Mouse (Mus musculus): ENCODE results near the gene Ppp1r1b.

Ppp1r1b gene

DNA sequence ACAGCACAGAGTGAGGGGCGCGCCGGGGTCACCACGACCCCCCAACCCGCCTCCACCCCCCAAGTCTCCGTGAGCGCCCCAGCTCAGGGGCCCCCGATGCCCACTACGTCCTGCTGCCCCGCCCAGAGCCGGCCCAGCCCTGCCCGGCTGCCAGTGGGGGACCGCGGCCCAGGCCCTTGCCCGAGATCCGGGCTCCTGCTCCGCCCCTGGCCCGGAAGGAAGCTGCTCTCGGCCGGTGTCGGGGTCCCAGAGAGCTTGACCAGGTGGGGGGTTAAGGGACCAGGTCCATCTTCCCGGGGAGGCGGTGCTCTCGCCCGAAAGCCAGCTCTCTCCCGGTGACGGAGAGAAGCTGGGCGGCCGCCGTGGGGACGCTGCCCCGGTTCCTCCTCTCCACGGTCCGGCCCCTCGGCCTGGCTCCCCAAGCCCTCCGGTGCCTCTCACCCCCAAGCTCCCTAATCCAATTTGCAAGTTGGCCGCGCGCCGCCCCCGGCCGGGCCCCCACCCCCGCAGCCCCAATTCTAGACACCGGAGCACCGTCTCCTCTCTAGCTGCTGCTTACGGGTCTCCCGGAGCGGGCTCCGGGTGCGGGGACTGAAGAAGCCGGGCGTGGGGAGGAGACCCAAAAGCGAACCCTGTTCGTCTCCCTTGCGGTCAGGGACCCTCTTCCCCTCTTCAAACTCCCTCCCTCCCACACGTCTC lies 19.7 kb upstream of the Ppp1r1b start:
- DNase-seq, result peak; percentile 65

DNA sequence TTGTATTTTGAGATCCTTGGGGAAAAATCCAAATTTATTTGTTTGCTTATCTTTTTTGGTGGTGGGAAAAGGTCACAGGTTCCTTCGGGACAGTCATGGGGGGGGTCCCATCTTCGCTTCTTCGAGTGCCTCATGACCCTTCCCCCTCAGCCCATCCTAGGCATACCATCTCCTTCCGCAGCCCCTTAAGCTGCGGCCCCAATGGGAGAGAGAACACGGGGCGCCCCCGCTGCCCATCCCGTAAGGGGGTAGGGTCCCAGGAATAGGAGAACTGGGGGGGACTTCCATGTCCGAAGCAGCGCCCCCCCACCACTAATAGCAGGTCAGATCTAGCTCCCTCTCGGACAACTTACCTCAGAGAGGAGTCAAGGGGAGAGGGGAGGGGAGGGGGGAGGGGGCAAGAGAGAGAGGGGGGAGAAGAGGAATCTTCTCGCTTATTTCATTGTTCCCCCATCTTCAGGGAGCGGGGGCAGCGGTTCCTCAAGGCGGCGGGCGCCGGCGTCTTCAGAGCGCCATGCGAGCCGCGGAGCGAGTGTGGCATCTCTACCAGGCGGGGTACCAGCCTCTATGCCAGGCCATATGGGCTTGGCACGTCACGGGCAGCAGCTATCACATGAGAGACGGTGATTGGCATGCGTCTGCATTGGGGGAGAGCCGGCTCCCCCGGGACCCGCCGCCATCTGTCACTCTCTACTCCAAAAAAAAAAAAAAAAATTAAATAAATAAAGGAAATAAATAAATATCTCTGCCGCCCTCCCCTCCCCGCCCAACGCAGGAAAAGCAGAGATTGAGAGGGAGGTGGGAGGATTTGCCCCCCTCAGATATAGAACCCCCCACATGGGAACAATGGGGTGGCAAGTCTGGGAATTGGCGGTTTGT lies 18.9 kb upstream of the Ppp1r1b start, which contains the start of gene Neurod2:
Gene Neurod2 (minus strand): TSS at position 568 of the 879 bp plus-strand sequence.
- DNase-seq, result peak; percentile 95

DNA sequence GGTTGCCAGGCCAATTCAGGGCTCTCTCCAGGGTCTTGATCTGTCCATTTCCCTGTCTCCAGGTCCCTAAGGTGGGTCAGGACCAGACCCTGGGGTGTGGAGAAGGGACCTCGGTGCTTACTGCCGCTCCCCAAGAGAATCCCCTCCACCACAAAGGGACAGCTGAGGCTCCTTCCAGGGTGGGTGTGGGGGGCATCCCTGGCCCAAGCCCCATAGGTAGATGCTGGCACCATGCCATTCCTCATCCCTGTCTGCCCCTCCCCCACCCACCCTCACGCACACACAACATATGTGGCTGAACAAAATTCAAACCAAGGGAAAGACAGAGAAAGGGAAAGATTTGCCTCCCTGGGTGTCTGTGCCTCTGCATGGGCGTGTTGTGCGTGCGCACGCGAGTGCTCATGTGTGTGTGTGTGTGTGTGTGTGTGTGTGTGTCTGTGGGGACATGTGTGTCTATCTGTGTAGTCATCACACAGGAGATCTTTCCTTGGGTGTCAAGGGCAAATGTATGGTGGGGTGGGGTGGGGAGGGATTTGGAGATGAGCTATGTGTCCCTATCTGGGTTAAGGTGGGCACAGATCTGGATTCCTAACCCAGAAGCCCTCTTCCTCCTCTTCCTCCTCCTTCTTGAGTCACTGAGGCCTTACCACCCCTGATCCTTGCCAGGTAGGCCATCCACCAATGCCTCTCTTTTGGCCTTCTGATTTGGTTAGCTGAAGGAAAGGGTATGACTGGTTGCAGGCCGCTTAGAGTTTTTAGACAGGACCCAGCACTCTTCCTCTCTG lies 18.1 kb upstream of the Ppp1r1b start:
- DNase-seq, result peak; percentile 67

DNA sequence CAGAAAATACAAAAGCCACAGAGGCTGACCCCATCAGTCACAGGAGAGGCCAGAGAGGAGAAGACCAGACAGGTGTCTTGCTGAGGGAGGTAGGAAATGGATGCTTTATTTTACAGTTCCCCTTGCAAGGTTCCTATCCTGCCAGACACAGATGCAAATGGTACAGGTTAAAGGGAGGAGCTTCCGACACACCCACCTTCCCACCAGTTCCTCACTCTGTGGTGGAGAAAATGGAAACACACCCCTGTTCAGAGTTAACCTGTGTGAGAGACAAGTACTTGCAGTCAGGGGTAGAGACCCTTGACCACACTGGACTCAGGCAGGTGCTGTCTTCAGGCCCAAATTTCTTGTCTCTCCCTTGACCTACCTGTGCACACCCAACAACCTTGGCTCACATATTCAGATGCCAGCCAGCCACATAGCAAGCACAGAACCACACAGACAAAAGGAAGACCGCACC lies 17.4 kb upstream of the Ppp1r1b start:
- DNase-seq, result no peak

DNA sequence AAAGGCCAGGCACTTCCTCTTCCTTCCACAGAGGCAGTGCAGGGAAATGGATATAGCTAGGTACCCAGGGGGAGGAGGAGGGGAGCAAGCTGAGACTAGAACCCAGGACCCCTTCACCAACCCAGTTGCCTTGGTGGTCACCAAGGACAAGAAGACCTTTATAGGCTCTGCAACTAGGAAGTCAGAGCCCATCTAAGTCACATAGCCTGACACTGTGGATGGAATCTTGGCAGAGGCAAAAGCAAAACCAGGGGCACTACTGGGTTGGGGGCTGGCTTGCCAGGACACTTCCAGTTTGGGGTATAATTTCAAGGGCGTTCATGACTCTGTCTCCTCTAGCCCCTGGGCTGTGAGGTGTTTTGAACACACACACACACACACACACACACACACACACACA lies 16.8 kb upstream of the Ppp1r1b start:
- no peak for DNase-seq

DNA sequence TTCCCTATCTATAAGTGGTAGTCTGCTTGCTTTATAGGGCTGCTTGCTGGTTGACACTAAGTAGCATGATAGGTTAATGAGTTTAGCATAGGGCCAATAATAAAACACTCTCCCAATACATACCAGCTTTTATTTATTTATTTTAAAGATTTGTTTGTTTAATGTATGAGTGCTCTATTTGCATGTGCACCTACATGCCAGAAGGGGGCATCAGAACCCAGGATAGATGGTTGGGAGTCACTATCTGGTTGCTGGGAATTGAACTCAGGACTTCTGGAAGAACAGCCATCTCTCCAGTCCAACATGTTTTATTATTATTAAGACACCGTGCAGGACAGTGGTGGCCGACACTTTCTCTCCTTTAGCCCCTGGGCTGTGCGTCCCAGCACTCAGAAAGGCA lies 16.0 kb upstream of the Ppp1r1b start:
- no peak for DNase-seq

DNA sequence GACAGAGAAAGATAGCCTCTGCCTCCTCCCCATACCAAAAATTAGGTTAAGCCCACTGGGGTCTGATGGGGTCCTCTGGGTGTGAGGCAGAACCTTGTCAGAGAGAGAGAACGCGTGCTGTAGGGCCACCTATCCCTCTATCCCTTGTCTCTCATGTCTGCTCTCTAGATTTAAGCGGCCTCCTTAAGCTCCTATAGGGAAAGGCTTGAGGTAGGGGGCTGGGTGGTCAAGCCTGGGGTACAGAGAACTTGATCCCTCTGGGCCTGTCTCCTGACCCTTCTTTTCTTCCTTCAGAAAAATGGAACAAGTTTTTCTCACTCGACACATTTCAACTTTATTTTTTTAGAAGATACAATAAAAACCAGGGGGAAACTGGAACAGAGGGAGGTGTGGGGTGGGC lies 15.4 kb upstream of the Ppp1r1b start:
- no peak for DNase-seq

DNA sequence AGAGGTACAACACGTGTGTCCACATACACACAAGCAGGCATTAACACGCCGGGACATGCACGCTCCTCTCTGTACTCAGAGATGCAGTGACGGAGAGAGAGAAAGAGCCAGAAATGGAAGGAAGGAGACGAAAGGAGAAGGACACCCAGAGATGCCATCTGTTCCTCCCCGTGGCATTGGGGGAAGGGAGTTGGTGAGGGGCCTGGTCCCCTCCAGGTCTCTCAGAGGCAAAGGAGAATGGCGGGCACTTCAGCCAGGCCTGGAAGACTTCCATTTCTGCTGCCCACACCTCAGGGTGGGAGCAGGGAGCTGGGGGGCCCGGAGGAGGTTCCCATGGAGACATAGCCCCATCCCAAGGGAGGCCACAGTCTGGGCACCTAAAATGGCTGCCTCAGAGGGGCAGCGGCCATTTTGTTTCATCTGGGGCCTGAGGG lies 14.9 kb upstream of the Ppp1r1b start:
- peak; percentile 70 for DNase-seq

DNA sequence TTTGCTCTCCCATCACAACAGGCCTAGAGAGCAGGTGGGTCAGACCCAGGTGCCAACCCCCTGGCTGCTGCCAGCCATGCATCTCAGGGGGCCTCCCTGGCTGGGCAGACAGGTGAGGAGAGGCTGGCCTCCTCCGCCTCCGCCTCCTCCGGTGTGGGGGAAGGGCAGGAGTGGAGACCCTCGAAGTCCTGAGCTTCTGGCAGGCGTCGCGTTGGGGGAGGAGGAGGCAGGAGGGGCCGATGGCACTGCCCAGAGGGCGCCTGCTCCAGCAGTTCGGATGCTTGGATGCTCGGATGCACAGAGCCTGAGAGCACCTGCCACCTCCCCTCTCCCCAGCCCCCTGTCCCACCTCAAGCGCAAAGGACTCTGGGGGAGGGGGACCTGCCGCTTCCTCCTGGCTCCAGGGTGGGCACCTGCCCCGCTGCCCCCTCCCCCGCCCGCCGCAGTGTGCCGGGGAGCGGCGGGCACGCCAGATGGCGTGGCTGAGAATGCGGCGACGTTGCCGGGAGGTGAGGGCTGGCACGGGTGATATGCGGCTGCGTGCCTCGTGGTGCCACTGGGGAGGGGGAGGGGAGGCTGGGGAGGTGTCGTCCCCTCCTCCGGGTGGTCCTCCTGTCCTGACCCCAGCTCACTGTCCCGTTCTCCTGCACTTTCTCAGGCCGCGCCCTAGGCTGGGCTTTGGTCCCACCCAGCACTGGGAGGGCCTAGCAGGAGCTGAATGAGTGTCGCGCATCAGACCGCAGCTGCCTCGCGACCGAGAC lies 14.0 kb upstream of the Ppp1r1b start:
- DNase-seq, result peak; percentile 77

DNA sequence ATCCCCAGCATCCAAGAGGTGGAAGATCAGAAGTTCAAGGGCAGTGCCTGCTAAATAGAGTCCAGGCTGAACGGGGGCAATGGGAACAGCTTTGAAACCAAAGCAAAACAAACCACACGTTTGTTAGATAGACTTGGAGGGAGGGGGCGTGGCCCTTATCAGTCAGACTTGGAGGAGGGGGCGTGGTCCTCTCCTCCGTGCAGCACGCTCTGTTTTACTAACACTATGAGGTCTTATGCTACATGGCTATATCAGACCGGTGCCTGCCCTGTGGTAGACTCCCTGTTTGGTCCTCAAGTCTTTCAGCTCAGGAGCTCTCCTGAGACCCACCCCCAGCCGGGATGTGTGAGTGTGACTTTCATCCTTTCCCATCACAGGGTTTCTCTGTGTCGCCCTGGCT lies 13.0 kb upstream of the Ppp1r1b start:
- DNase-seq, result no peak

DNA sequence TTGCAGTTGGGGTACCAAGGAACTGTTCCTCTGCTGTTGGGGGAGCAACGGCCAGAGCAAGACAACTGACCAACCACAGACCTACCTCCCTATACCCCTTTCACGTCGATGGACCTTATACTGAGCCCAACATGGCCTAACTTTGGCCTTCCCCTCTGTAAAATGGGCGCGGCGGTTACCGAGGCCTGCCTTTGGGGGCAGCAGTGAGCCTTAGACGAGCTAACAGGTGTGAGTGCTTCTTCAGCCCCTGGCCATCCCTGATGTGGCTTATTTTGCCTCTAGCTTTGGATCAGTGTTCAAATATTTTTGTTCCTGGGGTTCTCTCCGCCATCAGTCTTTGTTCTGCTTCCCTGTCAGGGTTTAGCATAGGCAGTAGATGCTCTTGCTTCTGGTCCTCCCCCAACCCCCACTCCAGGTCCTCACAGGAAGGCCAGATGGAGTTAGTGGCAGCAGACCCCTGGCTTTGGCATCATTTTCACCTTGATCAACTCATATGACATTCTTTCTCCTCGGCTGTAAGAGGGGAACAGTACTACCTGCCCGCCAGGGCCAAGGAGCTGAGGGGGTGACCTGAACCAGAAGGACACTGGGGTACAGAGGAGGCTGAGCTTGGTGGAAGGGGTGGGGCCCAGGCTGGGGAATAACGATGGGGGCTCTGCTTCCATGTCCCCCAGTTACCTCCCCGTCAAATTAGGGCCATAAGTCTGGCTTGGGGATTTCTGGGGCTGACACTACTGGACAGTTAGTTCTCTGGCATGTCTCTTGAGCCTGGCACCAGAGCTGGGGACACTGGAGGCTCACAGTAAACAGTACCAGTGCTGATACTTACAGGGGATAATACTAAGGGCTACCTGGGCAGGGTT lies 11.7 kb upstream of the Ppp1r1b start:
- DNase-seq, result peak; percentile 58

DNA sequence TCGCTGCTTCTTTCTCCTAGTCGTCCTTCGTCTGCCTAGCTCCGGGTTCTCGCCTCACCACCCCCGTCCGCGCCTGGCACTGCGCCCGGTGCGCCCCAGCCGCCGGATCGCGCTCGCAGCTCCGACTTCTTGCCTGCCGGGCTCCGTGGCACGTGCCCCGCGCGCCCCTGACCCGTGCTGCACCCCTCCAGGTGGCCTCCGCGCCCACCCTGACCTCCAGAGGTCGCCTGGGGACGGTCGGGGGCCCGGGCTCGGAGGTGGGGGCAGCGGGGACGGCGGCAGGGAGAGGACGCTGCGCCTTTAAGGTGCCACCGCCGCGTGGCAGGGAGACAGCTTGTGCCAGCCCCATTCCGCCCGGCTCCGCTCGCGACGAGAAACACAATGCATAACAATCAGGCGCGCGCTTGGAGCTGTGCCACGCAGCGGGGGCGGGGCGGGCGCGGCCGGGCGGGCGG lies 9.7 kb upstream of the Ppp1r1b start:
- peak; percentile 87 for DNase-seq

DNA sequence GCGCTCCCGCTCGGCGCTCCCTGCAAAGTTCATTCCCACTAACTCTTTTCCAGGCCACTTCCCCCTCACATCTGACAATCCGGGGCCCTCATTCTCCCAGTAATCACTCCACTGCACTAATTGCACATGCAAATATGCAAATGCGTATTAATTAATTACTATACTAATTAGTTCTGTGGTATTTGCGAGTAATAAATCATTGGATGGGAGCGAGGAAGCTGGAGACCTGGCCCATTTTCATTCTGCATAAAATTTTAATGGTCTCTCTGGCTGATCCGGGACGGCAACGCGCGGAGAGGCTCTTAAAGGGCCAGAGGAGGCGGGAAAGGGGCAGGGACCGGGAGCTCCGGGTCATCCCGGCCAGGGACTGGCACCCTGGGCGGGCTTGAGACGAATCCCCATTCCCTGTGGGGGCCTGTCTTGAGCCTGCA lies 9.1 kb upstream of the Ppp1r1b start:
- DNase-seq, result peak; percentile 62

DNA sequence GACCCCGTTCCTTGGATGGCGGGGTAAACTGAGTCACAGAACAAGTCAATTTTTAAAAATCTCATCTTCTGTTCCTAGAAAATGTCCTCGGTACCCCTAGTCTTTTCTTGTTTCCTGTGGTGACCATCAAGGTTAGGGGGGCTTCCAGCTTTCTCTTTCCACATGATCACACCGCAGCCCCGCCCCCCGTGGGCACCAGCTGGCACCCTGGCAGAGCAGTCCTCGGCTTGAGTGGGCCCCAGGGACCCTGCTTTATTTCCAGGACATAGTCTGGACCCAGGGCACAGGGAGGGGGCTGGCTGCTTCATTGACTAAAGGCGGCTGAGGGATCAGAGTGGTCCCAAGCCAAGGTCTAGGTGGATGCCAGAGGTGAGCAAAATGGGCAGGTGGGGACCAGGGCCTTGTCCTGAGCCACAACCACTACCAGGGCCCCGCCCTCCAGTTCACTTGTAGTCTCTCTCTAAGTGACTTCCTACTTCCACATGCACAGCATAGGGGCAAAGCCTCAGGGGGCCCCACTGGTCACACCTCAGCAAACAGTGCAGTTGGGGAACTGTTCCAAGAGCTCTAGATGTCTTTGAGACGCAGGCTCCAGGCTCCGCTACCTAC lies 8.4 kb upstream of the Ppp1r1b start:
- DNase-seq, result peak; percentile 54

DNA sequence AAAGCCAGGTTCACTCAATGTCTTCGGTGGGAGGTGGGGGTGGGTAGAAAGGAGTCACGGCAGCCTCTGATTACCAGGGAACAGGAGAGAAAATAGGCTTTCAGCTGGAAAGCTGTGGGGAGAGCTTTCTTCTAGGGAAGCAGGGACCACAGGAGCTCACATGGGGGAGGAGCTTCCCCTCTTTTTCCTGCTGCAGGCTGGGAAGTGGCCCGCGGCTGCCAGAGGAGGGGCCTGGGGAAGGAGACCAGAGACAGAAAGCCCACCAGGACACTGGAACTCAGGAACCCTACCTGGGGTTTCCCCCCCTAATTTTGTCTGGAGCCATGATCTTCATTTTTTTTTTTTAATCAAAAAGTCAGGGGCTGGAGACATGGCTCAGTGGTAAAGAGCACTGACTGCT lies 7.6 kb upstream of the Ppp1r1b start:
- no peak for DNase-seq

DNA sequence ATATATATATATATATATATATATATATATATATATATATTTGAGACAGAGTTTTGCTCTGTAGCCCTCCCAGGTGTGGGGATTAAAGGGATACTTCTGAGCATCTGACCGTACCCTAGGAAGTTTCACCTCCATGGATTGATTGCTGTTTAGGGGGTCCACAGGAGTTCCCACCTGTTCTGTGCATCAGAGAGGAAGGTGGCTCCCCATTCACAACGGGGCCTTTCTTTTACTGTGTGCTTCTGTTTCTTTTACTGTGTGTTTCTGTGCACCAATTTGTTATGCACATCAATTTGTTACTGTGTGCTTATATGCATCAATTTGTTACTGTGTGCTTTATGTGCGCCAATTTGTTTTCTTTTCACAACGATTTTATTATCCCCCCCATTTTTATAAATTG lies 7.0 kb upstream of the Ppp1r1b start:
- no peak for DNase-seq

DNA sequence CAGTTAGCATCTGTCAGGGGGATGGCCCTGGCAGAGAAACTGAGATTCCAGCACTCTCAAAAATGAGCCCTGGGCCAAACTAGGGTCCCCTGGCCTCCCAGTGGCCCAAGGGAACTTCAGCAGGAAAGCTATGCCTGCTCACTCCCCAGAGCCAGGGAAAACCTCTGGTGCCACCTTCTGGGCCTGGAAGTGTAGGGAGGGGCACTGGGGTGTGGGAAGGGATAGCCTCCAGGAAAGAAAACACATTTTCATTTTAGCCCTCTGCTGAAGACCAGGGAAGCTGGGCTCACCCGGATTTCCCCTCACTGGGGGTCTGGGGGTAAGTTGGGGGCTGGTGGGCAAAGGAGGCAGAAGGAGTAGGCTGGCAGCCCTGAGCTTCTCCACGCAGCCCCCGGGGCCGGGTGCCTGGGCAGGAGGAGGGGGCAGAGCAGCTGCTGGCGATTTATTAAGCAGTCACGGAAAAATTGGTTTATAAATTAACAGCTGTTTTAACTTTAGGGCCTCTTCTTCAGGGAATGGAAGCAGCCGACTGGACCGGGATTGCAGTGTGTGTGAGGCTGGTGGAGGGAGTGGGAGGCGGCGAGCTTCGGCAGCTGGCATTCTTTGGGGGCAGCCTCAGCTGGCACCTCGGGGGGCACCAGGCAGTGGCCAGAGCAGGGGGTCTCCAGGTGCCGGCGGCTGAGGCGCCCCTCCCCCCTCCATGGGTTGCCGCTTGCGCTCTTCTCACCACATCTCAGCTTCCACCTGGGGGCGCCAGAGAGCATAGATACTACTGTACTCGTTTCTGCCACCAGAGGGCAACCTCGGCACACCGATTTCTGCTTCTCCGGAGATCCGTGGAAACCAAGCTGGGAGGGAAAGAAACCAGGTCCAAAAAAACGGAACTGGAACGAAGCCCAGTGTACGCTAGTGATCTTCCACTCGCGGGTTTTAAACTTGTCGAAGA lies 5.9 kb upstream of the Ppp1r1b start:
- peak; percentile 97 for DNase-seq

DNA sequence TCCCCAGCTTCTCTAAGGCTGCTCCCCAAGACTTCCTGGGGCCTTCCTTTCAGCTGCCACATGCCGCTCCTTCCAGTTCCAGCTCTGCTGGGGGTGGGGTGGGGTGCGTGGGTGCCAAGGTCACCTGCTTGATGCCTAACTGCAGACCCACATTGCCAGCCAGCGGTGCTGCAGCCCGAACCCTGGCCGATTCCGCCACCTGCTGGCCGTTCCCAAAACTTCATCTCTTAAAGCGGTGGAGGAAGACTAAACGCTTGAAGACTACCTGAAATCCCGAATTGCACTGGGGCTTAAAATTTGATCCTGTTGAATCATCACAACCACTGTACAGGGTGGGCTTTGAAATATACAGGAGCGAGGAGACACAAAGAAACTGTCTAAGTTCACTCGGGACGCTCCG lies 3.0 kb upstream of the Ppp1r1b start:
- peak; percentile 89 for DNase-seq

DNA sequence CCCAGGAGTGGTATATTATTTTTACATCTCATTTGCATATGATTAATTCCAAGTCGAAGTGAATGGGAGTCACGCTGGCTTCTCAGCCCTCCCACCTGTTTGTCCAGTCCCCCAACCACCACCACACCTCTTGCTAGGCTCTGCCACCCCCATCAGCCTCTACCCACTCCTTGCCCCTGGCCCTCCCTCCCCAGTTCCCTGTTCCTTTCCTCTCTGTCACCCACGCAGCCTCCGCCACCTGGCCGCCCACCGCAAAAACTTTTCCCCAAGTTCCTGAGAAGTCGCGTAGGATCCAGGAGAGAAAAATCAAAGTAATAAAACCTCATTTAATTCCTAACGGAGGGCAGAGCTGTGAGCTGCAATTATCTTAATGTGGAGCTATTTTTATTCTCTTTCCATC lies 2.0 kb upstream of the Ppp1r1b start:
- DNase-seq, result no peak
